Mouse (Mus musculus): ENCODE results near the gene Mok.

GRCm38 (mm10) chr12:110885251-110885650 lies 44.5 kb upstream of the Mok start:
- no peak for TF ChIP-seq CTCF (IDR thresholded peaks at IDR 0.05; ENCODE audit: extremely low read depth, insufficient read depth, low read length)
- TF ChIP-seq POLR2A (IDR thresholded peaks at IDR 0.05; ENCODE audit: extremely low read depth, insufficient read depth, low read length) = no peak

Measured in cortical plate, adult 2 months (tissue).